In the genomic region with DNA sequence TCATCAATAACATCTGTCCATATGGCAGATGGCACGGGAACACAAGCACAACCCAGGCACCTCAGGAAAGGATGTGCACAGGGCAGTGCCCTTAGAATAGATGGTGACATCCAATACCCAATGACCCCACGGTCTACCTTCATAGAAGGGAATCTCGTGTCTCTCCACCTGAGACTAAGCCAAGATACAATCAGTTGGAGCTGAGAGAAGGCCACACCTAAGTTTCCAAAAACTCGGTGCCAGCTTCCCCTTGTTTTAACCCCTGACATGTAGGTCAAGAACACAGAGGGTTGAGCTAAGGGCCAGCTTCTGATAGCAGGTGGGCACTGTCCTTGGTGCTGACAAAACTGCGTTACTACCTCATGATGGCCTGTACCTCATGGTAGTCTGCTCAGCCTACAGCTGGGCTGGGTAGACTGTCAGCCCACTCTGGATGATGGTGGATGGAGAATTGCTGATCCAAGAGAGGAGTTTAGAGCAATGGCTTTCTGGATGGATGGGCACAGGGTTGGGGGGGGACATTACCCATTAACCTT, we compare ENCODE assay signal across 17 mouse cellular contexts.
A peak's percentile ranks its signal among the peaks of the same experiment; 100 is the strongest.
DNase-seq lines count a peak whose midpoint lies in the region; ATAC-seq and TF ChIP-seq lines count a peak whose summit lies in the region.
"Had no signal": no experiment of that assay in that cellular context is flagged by ENCODE, and none has a peak within 500 bp of the region (broad histone marks: within the 10 kb centered on the region; RNA-seq: fewer than 3 reads in every experiment).

No protein-coding gene starts in this region.

- no peak overlapping the region for H3K27ac ChIP-seq in kidney, embryonic 16.5 days (ENCODE audit: low read length)
- no peak overlapping the region for H3K27ac ChIP-seq in CH12.LX (ENCODE audit: insufficient read depth, low read depth)
- H3K27ac ChIP-seq in embryonic facial prominence, embryonic 11.5 days (replicated peaks; ENCODE audit: low read depth, low read length): no peak overlapping the region
- no peak overlapping the region for H3K27ac ChIP-seq in forebrain, postnatal 0 days (ENCODE audit: low read depth, low read length)
- H3K27ac ChIP-seq: hindbrain, embryonic 13.5 days; midbrain, embryonic 15.5 days had no signal

- no peak overlapping the region for H3K4me3 ChIP-seq in kidney, embryonic 16.5 days (ENCODE audit: low read length)
- no peak overlapping the region for H3K4me3 ChIP-seq in CH12.LX (replicated peaks in 1 of 3; ENCODE audit: low read depth in 2 of 3, low read length in 2 of 3, poor library complexity in 1 of 3)
- H3K4me3 ChIP-seq in embryonic facial prominence, embryonic 11.5 days (ENCODE audit: low read depth, low read length): no peak overlapping the region
- H3K4me3 ChIP-seq in forebrain, postnatal 0 days (ENCODE audit: low read depth, low read length): no peak overlapping the region
- H3K4me3 ChIP-seq: hindbrain, embryonic 13.5 days; midbrain, embryonic 15.5 days had no signal

- no peak for TF ChIP-seq EP300 in CH12.LX (IDR thresholded peaks at IDR 0.05; ENCODE audit: low read length)

- dilution Hi-C loops in CH12.LX (cut with MboI; ENCODE audit: extremely low pct_ligation_motif_present, extremely low pct_unique_long_range_greater_than_20kb, low sequenced_read_pairs): no loop called here

- H3K36me3 ChIP-seq in kidney, embryonic 16.5 days (ENCODE audit: insufficient read depth, low read length): no peaks in the 10 kb centered on the region
- no peaks in the 10 kb centered on the region for H3K36me3 ChIP-seq in CH12.LX (replicated peaks in 1 of 2; ENCODE audit: control insufficient read depth in 1 of 2, insufficient read depth in 1 of 2, low read length in 1 of 2)
- no peaks in the 10 kb centered on the region for H3K36me3 ChIP-seq in embryonic facial prominence, embryonic 11.5 days (replicated peaks; ENCODE audit: control insufficient read depth, insufficient read depth, low read depth, low read length)
- H3K36me3 ChIP-seq in forebrain, postnatal 0 days (ENCODE audit: insufficient read depth): no peaks in the 10 kb centered on the region
- H3K36me3 ChIP-seq: hindbrain, embryonic 13.5 days; midbrain, embryonic 15.5 days had no signal

- H3K4me1 ChIP-seq in kidney, embryonic 16.5 days (ENCODE audit: insufficient read depth, low read length): no peaks in the 10 kb centered on the region
- H3K4me1 ChIP-seq in CH12.LX (ENCODE audit: control insufficient read depth in 1 of 2, insufficient read depth in 2 of 2): no peaks in the 10 kb centered on the region
- H3K4me1 ChIP-seq in embryonic facial prominence, embryonic 11.5 days (ENCODE audit: control insufficient read depth, insufficient read depth, low read length): no peaks in the 10 kb centered on the region
- no peaks in the 10 kb centered on the region for H3K4me1 ChIP-seq in forebrain, postnatal 0 days (ENCODE audit: insufficient read depth)

- no peak overlapping the region for H3K4me2 ChIP-seq in kidney, embryonic 16.5 days (replicated peaks; ENCODE audit: low read depth, low read length)
- H3K4me2 ChIP-seq in CH12.LX (ENCODE audit: insufficient read depth, low read depth, poor library complexity, severe bottlenecking): no peak overlapping the region
- no peak overlapping the region for H3K4me2 ChIP-seq in embryonic facial prominence, embryonic 11.5 days (ENCODE audit: low read depth, low read length)
- H3K4me2 ChIP-seq in forebrain, postnatal 0 days (ENCODE audit: low read depth): no peak overlapping the region
- H3K4me2 ChIP-seq: hindbrain, embryonic 13.5 days; liver, embryonic 11.5 days; midbrain, embryonic 15.5 days had no signal

- no peak overlapping the region for H3K9ac ChIP-seq in kidney, embryonic 16.5 days (replicated peaks; ENCODE audit: low read length)
- H3K9ac ChIP-seq in CH12.LX (ENCODE audit: insufficient read depth, low read depth): no peak overlapping the region
- H3K9ac ChIP-seq in embryonic facial prominence, embryonic 11.5 days (replicated peaks; ENCODE audit: low read length): no peak overlapping the region
- H3K9ac ChIP-seq in forebrain, postnatal 0 days: no peak overlapping the region
- H3K9ac ChIP-seq: hindbrain, embryonic 13.5 days; midbrain, embryonic 15.5 days had no signal

- no peaks in the 10 kb centered on the region for H3K79me2 ChIP-seq in CH12.LX (replicated peaks; ENCODE audit: control insufficient read depth, extremely low read depth, insufficient read depth, poor library complexity, severe bottlenecking)

- no peak for DNase-seq in kidney, adult 11 months
- DNase-seq in CH12.LX (ENCODE audit: extremely low read depth): peak; percentile 4
- DNase-seq in NIH3T3 (ENCODE audit: low read depth): peak; percentile 9
- DNase-seq in embryonic facial prominence, embryonic 11.5 days (ENCODE audit: low spot score): peak; percentile 48
- DNase-seq in spleen, postnatal 14 days (ENCODE audit: low spot score in 2 of 2): no peak
- no peak for DNase-seq in forebrain, postnatal 0 days
- DNase-seq: cerebellum, adult 9-10 months; gastrocnemius, postnatal 36 days; heart, postnatal 10 days; thymus, postnatal 25 days had no signal

- no peak for TF ChIP-seq POLR2A in CH12.LX (IDR thresholded peaks at IDR 0.05; ENCODE audit: low read depth, low read length)

- WGBS in kidney, embryonic 16.5 days: 59% methylated on average over 5 of the region's 5 CpGs
- WGBS in embryonic facial prominence, embryonic 11.5 days: 62% methylated on average over 5 of the region's 5 CpGs
- 82% methylated on average over 5 of the region's 5 CpGs for WGBS in forebrain, postnatal 0 days

- ATAC-seq in kidney, embryonic 16.5 days (ENCODE audit: low FRiP score, low TSS enrichment): peak; percentile 19; the same call in 1 of the 2 replicates
- no peak for ATAC-seq in embryonic facial prominence, embryonic 11.5 days (replicated peaks; ENCODE audit: insufficient number of reproducible peaks, low FRiP score, low TSS enrichment, low read depth)
- ATAC-seq in erythroid progenitor cell, adult 5-6 weeks (replicated peaks; ENCODE audit: low FRiP score, poor library complexity, severe bottlenecking): no peak
- no peak for ATAC-seq in forebrain, postnatal 0 days
- ATAC-seq: activated CD4-positive, CD25-positive, alpha-beta regulatory T cell, adult 4 months; intestine, embryonic 16.5 days; midbrain, embryonic 15.5 days had no signal

- H3K9me3 ChIP-seq in kidney, embryonic 16.5 days (ENCODE audit: low read length): no peaks in the 10 kb centered on the region
- H3K9me3 ChIP-seq in CH12.LX (replicated peaks; ENCODE audit: low read length): no peaks in the 10 kb centered on the region
- no peaks in the 10 kb centered on the region for H3K9me3 ChIP-seq in embryonic facial prominence, embryonic 11.5 days (replicated peaks; ENCODE audit: control insufficient read depth, low read length)
- no peaks in the 10 kb centered on the region for H3K9me3 ChIP-seq in forebrain, postnatal 0 days (ENCODE audit: low read length)
- H3K9me3 ChIP-seq: hindbrain, embryonic 13.5 days; midbrain, embryonic 15.5 days had no signal

- H3K27me3 ChIP-seq in kidney, embryonic 16.5 days (ENCODE audit: insufficient read depth, low read length): no peaks in the 10 kb centered on the region
- H3K27me3 ChIP-seq in CH12.LX (replicated peaks): peaks cover 63% of the 10 kb centered on the region
- no peaks in the 10 kb centered on the region for H3K27me3 ChIP-seq in embryonic facial prominence, embryonic 11.5 days (ENCODE audit: control insufficient read depth, insufficient read depth, low read length)
- H3K27me3 ChIP-seq in forebrain, postnatal 0 days (ENCODE audit: insufficient read depth, low read length): no peaks in the 10 kb centered on the region
- H3K27me3 ChIP-seq: hindbrain, embryonic 13.5 days; midbrain, embryonic 15.5 days had no signal

- TF ChIP-seq RAD21 in CH12.LX (IDR thresholded peaks at IDR 0.05; ENCODE audit: low read depth, low read length): no peak

- in situ Hi-C loops in CH12.LX (cut with MboI; ENCODE audit: low pct_ligation_motif_present, low pct_unique_long_range_greater_than_20kb, low sequenced_read_pairs): no loop called here

- no peak for TF ChIP-seq CTCF in CH12.LX (conservative IDR thresholded peaks at IDR 0.05 in 1 of 2, IDR thresholded peaks at IDR 0.05 in 1 of 2; ENCODE audit: low read depth in 2 of 2, low read length in 2 of 2)
- TF ChIP-seq CTCF in forebrain, postnatal 0 days (IDR thresholded peaks at IDR 0.05; ENCODE audit: low read depth): no peak

TF ChIP-seq in CH12.LX, 34 proteins besides CTCF, POLR2A, EP300 and RAD21:
- TF ChIP-seq SIN3A (IDR thresholded peaks at IDR 0.05; ENCODE audit: low read length): no peak
- TF ChIP-seq MAFK (IDR thresholded peaks at IDR 0.05; ENCODE audit: insufficient replicate concordance, low read length): 0 out of 2 replicates have a peak, but pooled peaks have one; percentile 51
TF ChIP-seq in CH12.LX: peak in this region for 1.

Comparison
In these comparisons a context has a peak if more than half of its experiments do, and no peak if none do; other contexts are left out.
1. DNase-seq: peak in CH12.LX (single experiment), NIH3T3 (single experiment) and embryonic facial prominence, embryonic 11.5 days (single experiment); none in kidney, adult 11 months (single experiment), spleen, postnatal 14 days (0 of 2) and forebrain, postnatal 0 days (single experiment).